Mouse (Mus musculus) hematopoietic stem cell, adult 5-6 weeks (primary cell): ENCODE results near the gene Cacnb1. TPM values are rescaled to one million over a fixed set of nuclear protein-coding genes. Genes with fewer than 3 reads are reported as not detected.

ENCODE experiments used
- ATAC-seq, 2 experiments: fragments of 125-278 bp in 1 of 2; replicated peaks in 1 of 2; 2 replicates each; pipeline ENCODE4 v1.8.0; 2016 to 2017; ENCODE audit warnings: inconsistent platforms in 2 of 2, mild to moderate bottlenecking in 2 of 2, moderate number of reproducible peaks in 2 of 2, low read depth in 1 of 2, moderate TSS enrichment in 1 of 2; ENCODE audit not compliant: low FRiP score in 2 of 2, poor library complexity in 2 of 2, severe bottlenecking in 2 of 2, insufficient read depth in 1 of 2, low TSS enrichment in 1 of 2
- total RNA-seq: library from RNA; stranded (forward); fragments of 172-1452, 232-1000 nt; gene quantifications from 2 replicates; pipeline ENCODE4 v1.2.3, GENCODE M21; 2017

Cacnb1 gene
- total RNA-seq, 1 experiment from 2014 or later, result 2.9 TPM

- ATAC-seq, result no peak
Measured at GRCm38 (mm10) chr11:97953939-97954275, 68.9 kb downstream of the Cacnb1 start.

GRCm38 (mm10) chr11:97953179-97953938 is 69.5 kb downstream of the Cacnb1 start:
- no peak for ATAC-seq

GRCm38 (mm10) chr11:97952367-97953006 is 70.3 kb downstream of the Cacnb1 start:
- no peak for ATAC-seq

Other genes starting within 250 kb of the Cacnb1 start
- 0.69 TPM in 1 of 2 replicates, not detected in the other for gene 1700001P01Rik, start 247.1 kb downstream of the Cacnb1 start, total RNA-seq
- 1,424 and 2,771 TPM in 2 replicates for gene Rpl23, start 240.6 kb downstream of the Cacnb1 start, total RNA-seq
- gene Lasp1, start 224.0 kb downstream of the Cacnb1 start, total RNA-seq, result 220 and 229 TPM in 2 replicates
- 0.81 and 1.5 TPM in 2 replicates for gene B230217C12Rik, start 182.3 kb downstream of the Cacnb1 start, total RNA-seq
- 0.25 and 2.2 TPM in 2 replicates for gene Fbxo47, start 138.9 kb downstream of the Cacnb1 start, total RNA-seq
- gene Plxdc1, start 36.6 kb downstream of the Cacnb1 start, total RNA-seq, result 0.56 and 5.5 TPM in 2 replicates
- 1.3 and 3.2 TPM in 2 replicates for gene Arl5c, start 26.9 kb downstream of the Cacnb1 start, total RNA-seq
- 1,707 and 1,745 TPM in 2 replicates for gene Rpl19, start 3.7 kb upstream of the Cacnb1 start, total RNA-seq
- not detected in 2 replicates for gene Stac2, start 30.4 kb upstream of the Cacnb1 start, total RNA-seq
- 24.8 and 26.5 TPM in 2 replicates for gene Fbxl20, start 127.4 kb upstream of the Cacnb1 start, total RNA-seq
- 44.3 and 69.4 TPM in 2 replicates for gene Med1, start 170.3 kb upstream of the Cacnb1 start, total RNA-seq
- gene Cdk12, start 180.0 kb upstream of the Cacnb1 start, total RNA-seq, result 68.2 and 73.3 TPM in 2 replicates